Mouse (Mus musculus) limb, embryonic 12.5 days (tissue): ENCODE measurements at regions not wholly inside any gene's neighbourhood (a gene's known extent, or its start where the extent isn't known, plus 50 kb on each side); places are given as distances from the start of the nearest gene placed in this dataset.

Experiments
- ATAC-seq: fragments of 200-750 bp; cut with Nextera tagmentation; 2 replicates; pipeline ENCODE4 v1.8.0; 2017; ENCODE audit warnings: low read depth, moderate TSS enrichment; ENCODE audit not compliant: insufficient number of reproducible peaks, insufficient read depth, low FRiP score, low TSS enrichment
- H3K27ac ChIP-seq: fragments of 300-500 bp; sonication (generic); 2 replicates; pipeline ENCODE4 v1.5.1; 2016; ENCODE audit warnings: mild to moderate bottlenecking, moderate library complexity
- H3K27me3 ChIP-seq: fragments of 300-500 bp; sonication (generic); 2 replicates; pipeline ENCODE4 v1.6.1; 2016; ENCODE audit warnings: mild to moderate bottlenecking, moderate library complexity
- H3K36me3 ChIP-seq: fragments of 300-500 bp; sonication (generic); 2 replicates; pipeline ENCODE4 v1.6.1; 2016; ENCODE audit warnings: mild to moderate bottlenecking, moderate library complexity
- H3K4me1 ChIP-seq: fragments of 300-500 bp; sonication (generic); replicated peaks from 2 replicates; pipeline ENCODE4 v1.6.1; 2016
- H3K4me2 ChIP-seq: fragments of 300-500 bp; sonication (generic); 2 replicates; pipeline ENCODE4 v1.6.1; 2016; ENCODE audit warnings: mild to moderate bottlenecking, moderate library complexity
- H3K4me3 ChIP-seq: fragments of 300-500 bp; sonication (generic); replicated peaks from 2 replicates; pipeline ENCODE4 v1.5.1; 2016; ENCODE audit warnings: mild to moderate bottlenecking
- H3K9ac ChIP-seq: fragments of 300-500 bp; sonication (generic); replicated peaks from 2 replicates; pipeline ENCODE4 v1.6.1; 2016; ENCODE audit warnings: mild to moderate bottlenecking, moderate library complexity
- H3K9me3 ChIP-seq: fragments of 300-500 bp; sonication (generic); 2 replicates; pipeline ENCODE4 v1.6.1; 2016; ENCODE audit warnings: mild to moderate bottlenecking, moderate library complexity
- WGBS: fragments of 180-500 bp; shearing (Covaris S2); methylation state at CpG from one replicate; pipeline ENCODE4 v1.1.7; 2016; 5-methylcytosine and 5-hydroxymethylcytosine counted together

DNA sequence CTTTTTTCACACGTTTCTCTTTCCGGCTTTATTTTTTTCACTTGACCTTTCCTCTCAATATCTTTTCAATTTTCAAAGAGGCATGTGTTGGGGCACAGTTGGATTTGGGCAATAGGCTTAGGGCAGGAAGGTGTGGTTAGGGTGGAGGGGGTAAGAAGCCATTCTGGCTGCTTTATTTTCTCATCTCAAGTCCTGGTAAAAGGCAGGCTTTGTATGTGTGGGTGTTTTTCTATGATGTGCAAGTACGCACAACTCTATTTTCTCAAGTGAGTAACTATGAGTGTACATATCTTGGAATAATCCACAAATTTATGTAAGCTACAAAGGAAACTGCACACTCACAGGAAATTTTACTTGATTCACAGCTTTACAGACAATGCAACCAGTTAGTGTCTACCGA lies 121.5 kb upstream of the Ifne start:
- H3K27ac ChIP-seq = no peak overlapping the region
- WGBS = 88% methylated on average over 4 of the region's 4 CpGs
- no peaks in the 10 kb centered on the region for H3K36me3 ChIP-seq
- ATAC-seq = no peak
- H3K9ac ChIP-seq = no peak overlapping the region
- no peak overlapping the region for H3K4me2 ChIP-seq
- H3K9me3 ChIP-seq = no peaks in the 10 kb centered on the region
- H3K4me3 ChIP-seq = no peak overlapping the region
- H3K27me3 ChIP-seq = no peaks in the 10 kb centered on the region
- H3K4me1 ChIP-seq = no peaks in the 10 kb centered on the region

DNA sequence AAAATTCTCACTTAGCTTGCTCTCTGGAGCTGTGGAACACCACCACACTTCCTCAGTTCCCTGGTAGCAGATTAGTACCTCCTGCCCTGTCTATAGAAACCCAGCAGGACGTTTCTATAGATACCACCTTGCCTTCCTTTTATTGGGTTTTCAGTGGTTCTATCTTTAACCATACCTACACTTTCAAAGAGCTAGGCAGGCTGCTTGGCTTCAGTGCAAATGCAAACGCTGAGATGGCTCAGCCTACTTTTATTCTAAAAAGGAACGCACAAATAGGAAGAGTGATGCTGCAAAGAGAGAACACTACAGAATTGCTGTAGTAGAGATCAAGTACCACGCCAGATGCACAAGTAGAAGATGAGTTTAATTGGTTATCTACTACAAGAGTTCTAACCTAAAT lies 120.9 kb upstream of the Ifne start:
- Histone ChIP-seq H3K27ac (no peak overlapping the region), H3K9ac (no peak overlapping the region), H3K36me3 (no peaks in the 10 kb centered on the region), H3K9me3 (no peaks in the 10 kb centered on the region), H3K4me2 (no peak overlapping the region), H3K4me1 (no peaks in the 10 kb centered on the region), H3K27me3 (no peaks in the 10 kb centered on the region), H3K4me3 (no peak overlapping the region)
- 77% methylated on average over 4 of the region's 4 CpGs for WGBS
- no peak for ATAC-seq

DNA sequence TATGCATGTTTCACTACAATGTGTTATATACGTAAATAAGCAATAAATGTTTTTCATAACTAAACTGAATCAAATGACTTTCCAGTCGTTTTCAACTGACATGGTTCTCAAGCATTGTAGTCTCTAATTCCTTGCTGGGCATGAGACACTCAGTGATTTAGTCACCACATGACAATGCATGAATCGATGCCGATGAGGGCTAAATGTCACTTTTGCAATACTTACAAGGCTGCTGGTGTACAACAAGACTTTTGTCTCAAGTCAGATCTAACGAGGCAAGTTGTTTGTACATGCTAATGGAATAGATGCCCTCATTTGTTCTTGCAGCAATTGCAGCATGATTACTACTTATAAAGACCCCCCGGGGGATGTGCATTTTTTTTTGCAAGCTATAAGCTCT lies 120.2 kb upstream of the Ifne start:
- Histone ChIP-seq H3K9ac (no peak overlapping the region), H3K27me3 (no peaks in the 10 kb centered on the region), H3K4me2 (no peak overlapping the region), H3K4me1 (no peaks in the 10 kb centered on the region), H3K36me3 (no peaks in the 10 kb centered on the region), H3K27ac (no peak overlapping the region), H3K9me3 (no peaks in the 10 kb centered on the region), H3K4me3 (no peak overlapping the region)
- no peak for ATAC-seq
- 82% methylated on average over 6 of the region's 6 CpGs for WGBS

DNA sequence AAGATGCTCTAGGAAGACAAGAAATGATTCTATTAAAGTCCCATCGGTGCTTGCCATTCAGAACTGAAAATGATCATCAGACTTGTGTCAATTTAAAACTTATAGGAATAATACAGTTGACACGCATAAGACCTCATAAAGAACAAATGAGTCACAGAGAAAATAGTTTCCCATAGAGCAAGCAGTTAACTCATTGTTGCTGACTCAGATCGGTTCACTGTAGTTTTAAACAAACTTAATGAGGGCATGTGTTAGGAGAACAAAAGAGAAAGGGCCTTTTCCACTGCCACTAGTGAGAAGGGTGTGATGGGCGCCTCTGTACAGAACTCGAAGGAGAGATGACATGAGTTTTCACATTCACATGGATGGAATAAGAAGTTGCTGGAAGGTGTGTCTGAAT lies 118.3 kb upstream of the Ifne start:
- WGBS = 75% methylated on average over 5 of the region's 5 CpGs
- H3K4me3 ChIP-seq = no peak overlapping the region
- no peaks in the 10 kb centered on the region for H3K36me3 ChIP-seq
- no peaks in the 10 kb centered on the region for H3K9me3 ChIP-seq
- no peak overlapping the region for H3K27ac ChIP-seq
- no peaks in the 10 kb centered on the region for H3K4me1 ChIP-seq
- H3K9ac ChIP-seq = no peak overlapping the region
- H3K4me2 ChIP-seq = no peak overlapping the region
- no peaks in the 10 kb centered on the region for H3K27me3 ChIP-seq
- ATAC-seq = no peak

DNA sequence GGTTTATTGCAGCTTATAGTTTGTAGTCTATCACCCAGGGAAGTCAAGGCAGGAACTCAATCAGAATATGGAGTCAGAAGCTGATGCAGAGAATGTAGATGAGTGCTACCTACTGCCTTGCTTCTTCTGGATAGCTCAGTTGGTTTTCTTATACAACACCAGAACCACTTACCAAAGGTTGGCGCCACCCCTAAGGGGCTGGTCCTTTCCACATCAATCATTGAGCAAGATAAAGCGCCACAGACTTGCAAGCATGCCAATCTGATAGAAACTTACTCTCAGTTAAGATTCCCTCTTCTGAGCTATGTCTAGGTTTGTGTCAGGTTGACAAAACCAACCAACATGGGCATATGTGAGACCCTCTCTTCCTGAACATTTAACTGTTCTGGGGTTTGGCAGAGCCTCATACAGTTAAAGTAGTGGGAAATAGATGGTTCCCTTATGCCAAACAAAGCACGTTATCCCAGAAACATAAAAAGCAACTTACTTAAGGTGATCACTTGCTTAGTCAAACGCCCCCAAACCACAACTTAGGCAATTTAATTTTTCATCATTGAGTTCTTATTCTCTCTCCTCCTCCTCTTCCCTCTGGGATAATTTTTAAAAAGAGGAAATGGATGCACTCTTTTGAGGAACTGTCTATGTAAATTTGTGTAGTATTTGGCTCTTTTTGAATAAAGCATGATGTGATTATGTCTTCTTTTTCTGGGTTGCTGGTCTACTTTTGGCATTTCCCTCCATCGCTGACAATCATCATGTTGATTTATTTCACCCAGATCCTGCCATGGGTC lies 115.3 kb upstream of the Ifne start:
- no peak for ATAC-seq
- WGBS = 82% methylated on average over 5 of the region's 5 CpGs
- Histone ChIP-seq H3K27ac (no peak overlapping the region), H3K4me3 (no peak overlapping the region), H3K27me3 (no peaks in the 10 kb centered on the region), H3K9me3 (no peaks in the 10 kb centered on the region), H3K9ac (no peak overlapping the region), H3K4me1 (no peaks in the 10 kb centered on the region), H3K4me2 (no peak overlapping the region), H3K36me3 (no peaks in the 10 kb centered on the region)

DNA sequence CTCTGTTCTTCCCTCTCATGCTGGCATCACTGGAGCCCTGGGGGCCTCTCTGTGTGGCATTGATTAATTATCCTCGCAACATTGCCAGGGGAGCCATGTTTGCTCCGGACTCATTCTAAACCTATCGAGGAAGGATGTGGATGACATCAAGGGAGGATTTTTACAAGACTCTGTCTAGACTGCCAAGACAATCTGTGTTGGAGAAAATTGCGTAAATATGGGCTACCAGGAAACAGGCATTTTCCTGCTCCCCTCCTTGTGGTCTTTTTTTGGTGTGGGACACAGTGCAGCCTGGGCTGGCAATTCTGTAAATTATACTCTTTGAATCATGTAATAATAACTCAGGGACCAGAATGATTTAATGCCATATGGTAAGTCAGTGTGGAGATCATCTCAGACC lies 114.5 kb upstream of the Ifne start:
- no peak for ATAC-seq
- no peaks in the 10 kb centered on the region for H3K4me1 ChIP-seq
- WGBS = 73% methylated on average over 4 of the region's 4 CpGs
- no peaks in the 10 kb centered on the region for H3K36me3 ChIP-seq
- H3K4me3 ChIP-seq = no peak overlapping the region
- H3K4me2 ChIP-seq = no peak overlapping the region
- no peaks in the 10 kb centered on the region for H3K9me3 ChIP-seq
- H3K9ac ChIP-seq = no peak overlapping the region
- H3K27me3 ChIP-seq = no peaks in the 10 kb centered on the region; the same call in 1 of the 2 replicates
- H3K27ac ChIP-seq = no peak overlapping the region

DNA sequence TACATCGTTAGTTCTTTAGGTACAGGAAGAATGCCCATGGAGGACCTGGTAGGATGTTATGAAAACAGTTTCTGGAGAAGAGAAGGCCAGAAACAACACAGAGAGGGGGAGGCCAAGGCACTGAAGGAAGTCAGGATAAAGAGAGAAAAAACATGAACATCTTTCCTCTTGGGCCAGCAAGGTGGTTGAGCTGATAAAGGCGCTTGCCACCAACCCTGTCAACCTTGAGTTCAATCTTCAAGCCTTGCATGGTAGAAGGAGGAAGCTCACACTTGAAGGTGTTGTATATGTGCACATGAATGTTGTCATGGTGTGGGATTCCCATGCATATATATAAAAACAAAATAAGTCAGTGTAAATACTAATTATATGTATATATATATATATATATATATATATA lies 112.5 kb upstream of the Ifne start:
- no peaks in the 10 kb centered on the region for H3K9me3 ChIP-seq
- H3K27ac ChIP-seq = no peak overlapping the region

DNA sequence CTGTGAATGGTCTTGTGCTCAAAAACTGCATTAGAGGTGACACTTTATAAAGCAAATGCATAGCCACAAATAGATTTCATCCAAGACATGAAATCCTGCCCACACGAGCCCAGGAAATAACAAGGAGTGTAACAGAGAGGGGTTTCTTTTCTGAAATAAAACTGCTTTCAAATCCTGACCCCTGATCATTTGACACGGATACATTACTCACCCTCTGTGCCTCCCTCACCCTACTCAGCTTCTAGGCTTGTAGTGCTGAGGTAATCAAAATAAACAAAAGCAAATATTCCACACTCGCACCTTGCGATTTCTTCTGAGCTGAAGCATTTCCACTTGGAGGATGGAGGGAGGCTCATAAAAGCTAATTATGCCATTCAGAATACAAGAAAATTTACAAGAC lies 108.4 kb upstream of the Ifne start:
- Histone ChIP-seq H3K4me3 (no peak overlapping the region), H3K36me3 (no peaks in the 10 kb centered on the region), H3K9me3 (no peaks in the 10 kb centered on the region), H3K27ac (no peak overlapping the region), H3K4me1 (peaks cover 7% of the 10 kb centered on the region), H3K4me2 (peak overlapping the region; percentile 8; the same call in 1 of the 2 replicates), H3K27me3 (no peaks in the 10 kb centered on the region; the same call in 1 of the 2 replicates), H3K9ac (no peak overlapping the region)
- ATAC-seq = no peak
- 36% methylated on average over 4 of the region's 4 CpGs for WGBS

More for the DNA sequence above, 112.5 kb upstream of the Ifne start:
- Histone ChIP-seq H3K9ac (no peak overlapping the region), H3K27me3 (no peaks in the 10 kb centered on the region; the same call in 1 of the 2 replicates), H3K4me1 (peaks cover 7% of the 10 kb centered on the region), H3K4me3 (no peak overlapping the region), H3K4me2 (no peak overlapping the region), H3K36me3 (no peaks in the 10 kb centered on the region)
- no peak for ATAC-seq
- 93% methylated on average over 2 of the region's 2 CpGs for WGBS

DNA sequence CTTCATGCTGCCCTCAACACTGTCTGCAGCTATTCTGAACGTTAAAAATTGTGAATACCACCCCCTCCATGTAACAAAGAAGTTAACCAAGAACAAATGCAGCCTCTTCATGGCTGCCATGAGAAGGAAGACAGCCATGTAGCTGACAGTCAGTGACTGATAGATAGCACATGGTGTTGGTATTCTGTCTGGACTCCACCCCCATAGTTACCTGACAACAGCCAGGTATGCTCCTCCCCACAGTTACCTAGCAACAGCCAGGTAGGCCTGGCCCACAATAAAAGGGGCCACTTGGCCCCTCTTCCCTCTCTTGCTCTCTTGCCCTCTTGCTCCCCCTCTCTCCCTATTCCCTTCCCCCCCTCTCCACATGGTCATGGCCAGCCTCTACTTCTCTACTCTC lies 107.1 kb upstream of the Ifne start:
- H3K27me3 ChIP-seq = no peaks in the 10 kb centered on the region; the same call in 1 of the 2 replicates
- H3K27ac ChIP-seq = no peak overlapping the region
- H3K36me3 ChIP-seq = no peaks in the 10 kb centered on the region
- no peaks in the 10 kb centered on the region for H3K9me3 ChIP-seq
- 52% methylated on average over 1 of the region's 1 CpGs for WGBS
- no peak for ATAC-seq
- no peak overlapping the region for H3K9ac ChIP-seq
- H3K4me1 ChIP-seq = peaks cover 7% of the 10 kb centered on the region
- no peak overlapping the region for H3K4me3 ChIP-seq
- no peak overlapping the region for H3K4me2 ChIP-seq

DNA sequence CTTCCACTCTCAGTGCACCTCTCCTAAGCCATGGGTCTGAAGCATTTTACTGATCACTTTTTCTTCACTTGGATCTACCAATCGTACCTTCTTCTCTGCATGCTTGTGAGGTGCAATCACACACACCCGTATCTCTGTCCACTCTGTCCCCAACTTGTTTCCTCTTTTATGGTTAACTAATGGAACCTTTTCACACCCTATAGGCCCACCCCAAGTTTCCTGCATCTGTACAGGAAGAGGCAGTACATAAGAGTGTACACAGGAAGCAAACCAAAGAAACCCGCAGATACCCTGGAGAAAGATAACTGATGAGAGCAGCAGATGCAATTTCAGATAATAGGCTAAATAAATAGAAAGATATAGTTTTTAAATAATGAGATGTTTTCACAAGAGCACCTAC lies 102.5 kb upstream of the Ifne start:
- Histone ChIP-seq H3K4me3 (no peak overlapping the region), H3K4me2 (no peak overlapping the region), H3K27me3 (no peaks in the 10 kb centered on the region), H3K27ac (no peak overlapping the region), H3K9ac (no peak overlapping the region), H3K36me3 (no peaks in the 10 kb centered on the region), H3K4me1 (no peaks in the 10 kb centered on the region), H3K9me3 (no peaks in the 10 kb centered on the region)
- ATAC-seq = no peak
- WGBS = 89% methylated on average over 3 of the region's 3 CpGs

DNA sequence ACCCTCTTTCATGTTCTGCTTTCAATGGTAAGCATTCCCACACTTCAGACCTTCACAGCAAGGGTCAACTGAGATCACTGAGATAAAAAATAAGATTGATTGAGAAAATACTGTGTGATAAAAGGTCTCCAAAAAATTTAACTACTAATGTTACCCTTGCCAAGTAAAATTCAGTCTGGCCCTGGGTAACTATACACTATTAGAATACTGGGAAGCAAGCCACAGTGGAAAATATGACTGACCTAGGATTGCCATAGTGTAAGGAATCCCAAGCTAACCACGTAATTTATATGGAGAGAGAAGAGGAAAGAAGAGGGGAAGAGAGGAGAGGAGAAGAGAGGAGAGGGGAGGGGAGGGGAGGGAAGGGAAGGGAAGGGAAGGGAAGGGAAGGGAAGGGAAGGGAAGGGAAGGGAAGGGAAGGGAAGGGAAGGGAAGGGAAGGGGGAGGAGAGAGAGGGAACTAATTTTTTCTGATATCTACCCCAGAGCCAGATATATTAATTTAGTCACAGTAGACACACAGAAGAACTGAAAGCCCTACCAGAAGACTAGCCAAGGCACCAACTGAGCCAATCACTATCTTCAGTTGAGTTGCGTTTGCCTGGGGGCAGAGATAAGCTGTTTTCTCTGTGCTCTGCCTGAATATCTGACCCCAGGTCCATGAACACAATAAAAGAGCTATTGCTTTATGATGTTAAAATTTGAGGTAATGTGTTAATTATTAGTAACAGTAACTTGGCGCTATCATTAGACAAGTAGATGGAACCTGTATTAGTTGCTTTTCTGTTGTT lies 97.3 kb upstream of the Ifne start:
- Histone ChIP-seq H3K4me3 (no peak overlapping the region), H3K9me3 (no peaks in the 10 kb centered on the region), H3K4me1 (no peaks in the 10 kb centered on the region), H3K27ac (no peak overlapping the region), H3K27me3 (no peaks in the 10 kb centered on the region), H3K4me2 (no peak overlapping the region), H3K36me3 (no peaks in the 10 kb centered on the region), H3K9ac (no peak overlapping the region)
- ATAC-seq = no peak
- WGBS = 80% methylated on average over 3 of the region's 3 CpGs
